Mouse (Mus musculus) MEL (cell line): Measurements from ENCODE around the gene Cpt1c. TPM values are rescaled to one million over a fixed set of nuclear protein-coding genes. Genes with fewer than 3 reads are reported as not detected.
A peak's percentile ranks its signal among the peaks of the same experiment; 100 is the strongest.

Source experiments
- DNase-seq: peaks from one replicate; pipeline ENCODE4 v3.0.0; 2011; ENCODE audit warnings: low read depth, low spot score
- H3K27ac ChIP-seq: 2 replicates; pipeline ENCODE4 v1.5.1; 2012; ENCODE audit warnings: low read depth, mild to moderate bottlenecking, control low read depth, low read length, moderate library complexity; ENCODE audit not compliant: control insufficient read depth
- H3K27me3 ChIP-seq, 2 experiments: fragments of 150-350 bp in 1 of 2; sonication (generic) in 1 of 2; 2 replicates each; pipeline ENCODE4 v1.6.1; 2012; ENCODE audit warnings: low read length in 2 of 2, mild to moderate bottlenecking in 2 of 2, improper control_type of control experiment in 1 of 2, moderate library complexity in 1 of 2; ENCODE audit not compliant: insufficient read depth in 2 of 2, control insufficient read depth in 1 of 2
- H3K36me3 ChIP-seq, 2 experiments: 2 replicates each; pipeline ENCODE4 v1.6.1; 2012 to 2014; ENCODE audit warnings: low read length in 2 of 2, improper control_type of control experiment in 1 of 2, inconsistent platforms in 1 of 2, mild to moderate bottlenecking in 1 of 2; ENCODE audit not compliant: insufficient read depth in 2 of 2, control insufficient read depth in 1 of 2
- H3K4me1 ChIP-seq, 2 experiments: fragments of 150-350 bp in 1 of 2; sonication (generic) in 1 of 2; 2 replicates each; pipeline ENCODE4 v1.6.1; 2012; ENCODE audit warnings: low read length in 2 of 2, improper control_type of control experiment in 1 of 2, mild to moderate bottlenecking in 1 of 2; ENCODE audit not compliant: insufficient read depth in 2 of 2, control insufficient read depth in 1 of 2
- H3K4me3 ChIP-seq, 2 experiments: fragments of 150-350 bp in 1 of 2; sonication (generic) in 1 of 2; 2 replicates each; pipeline ENCODE4 v1.5.1; 2012; ENCODE audit warnings: low read depth in 2 of 2, low read length in 2 of 2, mild to moderate bottlenecking in 2 of 2, moderate library complexity in 2 of 2, control low read depth in 1 of 2, improper control_type of control experiment in 1 of 2; ENCODE audit not compliant: control insufficient read depth in 1 of 2, insufficient read depth in 1 of 2
- H3K79me2 ChIP-seq: 2 replicates; pipeline ENCODE4 v1.6.1; 2012; ENCODE audit warnings: mild to moderate bottlenecking, low read length, moderate library complexity; ENCODE audit not compliant: control insufficient read depth, poor library complexity, insufficient read depth
- H3K9ac ChIP-seq: 2 replicates; pipeline ENCODE4 v1.6.1; 2012; ENCODE audit warnings: low read depth, mild to moderate bottlenecking, control low read depth, low read length, moderate library complexity; ENCODE audit not compliant: control insufficient read depth, poor library complexity, severe bottlenecking
- H3K9me3 ChIP-seq: fragments of 150-350 bp; sonication (generic); replicated peaks from 2 replicates; pipeline ENCODE4 v1.6.1; 2012; ENCODE audit warnings: mild to moderate bottlenecking, low read length, improper control_type of control experiment, moderate library complexity; ENCODE audit not compliant: insufficient read depth
- CHD1 ChIP-seq: IDR thresholded peaks from 2 replicates; pipeline ENCODE4 v1.6.1; 2012; ENCODE audit warnings: low read depth, mild to moderate bottlenecking, inconsistent platforms, low read length, improper control_type of control experiment
- CTCF ChIP-seq, 3 experiments: IDR thresholded peaks in 2 of 3; conservative IDR thresholded peaks in 1 of 3; 2 replicates each; pipeline ENCODE4 v1.5.1; 2011 to 2012; ENCODE audit warnings: low read length in 3 of 3, low read depth in 2 of 3, mild to moderate bottlenecking in 2 of 3, improper control_type of control experiment in 1 of 3, inconsistent platforms in 1 of 3, mixed read lengths in 1 of 3, moderate library complexity in 1 of 3; ENCODE audit not compliant: control insufficient read depth in 1 of 3, insufficient read depth in 1 of 3, poor library complexity in 1 of 3, severe bottlenecking in 1 of 3
- E2F4 ChIP-seq: IDR thresholded peaks from 2 replicates; pipeline ENCODE4 v1.6.1; 2011; ENCODE audit warnings: low read depth, low read length, improper control_type of control experiment, borderline replicate concordance
- ELF1 ChIP-seq: IDR thresholded peaks from 2 replicates; pipeline ENCODE4 v1.6.1; 2014; ENCODE audit warnings: low read depth, mild to moderate bottlenecking, inconsistent platforms, low read length, improper control_type of control experiment, moderate library complexity
- GABPA ChIP-seq: IDR thresholded peaks from 2 replicates; pipeline ENCODE4 v1.6.1; 2012; ENCODE audit warnings: low read depth, mild to moderate bottlenecking, inconsistent platforms, low read length, improper control_type of control experiment, moderate library complexity
- GATA1 ChIP-seq: IDR thresholded peaks from 2 replicates; pipeline ENCODE4 v1.6.1; 2011; ENCODE audit warnings: low read depth, low read length, improper control_type of control experiment
- MAFK ChIP-seq: IDR thresholded peaks from 2 replicates; pipeline ENCODE4 v1.6.1; 2011; ENCODE audit warnings: low read depth, mild to moderate bottlenecking, low read length, improper control_type of control experiment, borderline replicate concordance
- MXI1 ChIP-seq: IDR thresholded peaks from 2 replicates; pipeline ENCODE4 v1.6.1; 2011; ENCODE audit warnings: mild to moderate bottlenecking, low read depth, low read length, improper control_type of control experiment
- MYB ChIP-seq: IDR thresholded peaks from 2 replicates; pipeline ENCODE4 v1.6.1; 2011; ENCODE audit warnings: mild to moderate bottlenecking, low read depth, low read length, improper control_type of control experiment
- MYC ChIP-seq: IDR thresholded peaks from 2 replicates; pipeline ENCODE4 v1.6.1; 2011; ENCODE audit warnings: low read depth, mild to moderate bottlenecking, low read length, improper control_type of control experiment, moderate library complexity
- NELFE ChIP-seq: IDR thresholded peaks from 2 replicates; pipeline ENCODE4 v1.6.1; 2011; ENCODE audit warnings: low read depth, low read length, improper control_type of control experiment
- POLR2AphosphoS2 ChIP-seq: IDR thresholded peaks from 2 replicates; pipeline ENCODE4 v1.6.1; 2011; ENCODE audit warnings: low read length, improper control_type of control experiment
- RAD21 ChIP-seq: IDR thresholded peaks from 2 replicates; pipeline ENCODE4 v1.6.1; 2011; ENCODE audit warnings: mild to moderate bottlenecking, low read depth, low read length, improper control_type of control experiment
- SIN3A ChIP-seq: IDR thresholded peaks from 2 replicates; pipeline ENCODE4 v1.6.1; 2012; ENCODE audit warnings: low read length, improper control_type of control experiment, inconsistent platforms
- SMC3 ChIP-seq: IDR thresholded peaks from 2 replicates; pipeline ENCODE4 v1.6.1; 2011; ENCODE audit warnings: low read depth, low read length, improper control_type of control experiment
- TCF12 ChIP-seq: IDR thresholded peaks from 2 replicates; pipeline ENCODE4 v1.6.1; 2014; ENCODE audit warnings: low read depth, mild to moderate bottlenecking, inconsistent platforms, low read length, improper control_type of control experiment, moderate library complexity
- UBTF ChIP-seq: IDR thresholded peaks from 2 replicates; pipeline ENCODE4 v1.6.1; 2012; ENCODE audit warnings: low read depth, mild to moderate bottlenecking, inconsistent platforms, low read length, improper control_type of control experiment, moderate library complexity, borderline replicate concordance; ENCODE audit not compliant: insufficient read depth
- ZC3H11A ChIP-seq: IDR thresholded peaks from 2 replicates; pipeline ENCODE4 v1.6.1; 2012; ENCODE audit warnings: low read depth, mild to moderate bottlenecking, inconsistent platforms, low read length, improper control_type of control experiment
- polyA plus RNA-seq, 2 experiments: library from polyadenylated mRNA; stranded (reverse) in 1 of 2; unstranded in 1 of 2; fragments of >175 nt in 1 of 2; fragments of >200 nt in 1 of 2; gene quantifications; 2 replicates each; pipeline versions ENCODE4 v1.2.1 to v1.2.4; 2012; ENCODE audit warnings: low replicate concordance in 2 of 2, low read depth in 1 of 2; ENCODE audit not compliant: insufficient read length in 2 of 2, insufficient read depth in 1 of 2, missing spikeins in 1 of 2
- total RNA-seq: library from RNA; depleted of rRNA; stranded (reverse); fragments of 300-350 nt; gene quantifications from 2 replicates; pipeline ENCODE4 v1.2.3, GENCODE M21; 2012

The Cpt1c gene
- total and polyA plus RNA-seq, 3 experiments = 0.35 to 0.81 TPM; not detected in 1

GRCm38 (mm10) chr7:44999753-45000152, 25.1 kb upstream of the Cpt1c start:
- Histone ChIP-seq H3K4me1 (no peaks in the 10 kb centered on the region), H3K9me3 (no peaks in the 10 kb centered on the region), H3K27ac (no peak overlapping the region), H3K27me3 (no peaks in the 10 kb centered on the region), H3K36me3 (peaks cover 1 to 9% of the 10 kb centered on the region in 2 experiments; a peak in 2 of 4 replicates), H3K4me3 (no peak overlapping the region)
- DNase-seq = no peak
- no peak for TF ChIP-seq GATA1
- no peak for TF ChIP-seq MXI1
- no peak for TF ChIP-seq NELFE
- no peak for TF ChIP-seq MAFK
- TF ChIP-seq CTCF (IDR thresholded peaks at IDR 0.05 in 2 of 3, conservative IDR thresholded peaks at IDR 0.05 in 1 of 3; ENCODE audit: control insufficient read depth in 1 of 3, insufficient read depth in 1 of 3, low read depth in 2 of 3, low read length in 3 of 3, poor library complexity in 1 of 3, severe bottlenecking in 1 of 3) = no peak
- no peak for TF ChIP-seq SMC3
- TF ChIP-seq GABPA = no peak
- TF ChIP-seq, all 39 proteins: peak for 0
- Histone ChIP-seq H3K9ac (peak overlapping the region; percentile 51), H3K79me2 (peaks cover 22% of the 10 kb centered on the region)

GRCm38 (mm10) chr7:44998501-44998955, 23.9 kb upstream of the Cpt1c start, which contains the start of gene Bcl2l12:
Gene Bcl2l12 (minus strand): TSS chr7:44998712.
- Histone ChIP-seq H3K27me3 (no peaks in the 10 kb centered on the region), H3K79me2 (peaks cover 22% of the 10 kb centered on the region), H3K4me1 (no peaks in the 10 kb centered on the region), H3K27ac (peak within 1 kb of the TSS; percentile 98), H3K9me3 (no peaks in the 10 kb centered on the region), H3K4me3 (peak within 1 kb of the TSS; percentile 53 to 79), H3K9ac (peak within 1 kb of the TSS; percentile 91), H3K36me3 (peaks cover 1 to 9% of the 10 kb centered on the region in 2 experiments; a peak in 2 of 4 replicates)
- TF ChIP-seq POLR2AphosphoS2 (0 out of 2 replicates have a peak, but pooled peaks have one; percentile 28), TCF12 (no peak), ZC3H11A (no peak), MAFK (no peak), E2F4 (no peak)
- peak; percentile 65 for DNase-seq

DNA sequence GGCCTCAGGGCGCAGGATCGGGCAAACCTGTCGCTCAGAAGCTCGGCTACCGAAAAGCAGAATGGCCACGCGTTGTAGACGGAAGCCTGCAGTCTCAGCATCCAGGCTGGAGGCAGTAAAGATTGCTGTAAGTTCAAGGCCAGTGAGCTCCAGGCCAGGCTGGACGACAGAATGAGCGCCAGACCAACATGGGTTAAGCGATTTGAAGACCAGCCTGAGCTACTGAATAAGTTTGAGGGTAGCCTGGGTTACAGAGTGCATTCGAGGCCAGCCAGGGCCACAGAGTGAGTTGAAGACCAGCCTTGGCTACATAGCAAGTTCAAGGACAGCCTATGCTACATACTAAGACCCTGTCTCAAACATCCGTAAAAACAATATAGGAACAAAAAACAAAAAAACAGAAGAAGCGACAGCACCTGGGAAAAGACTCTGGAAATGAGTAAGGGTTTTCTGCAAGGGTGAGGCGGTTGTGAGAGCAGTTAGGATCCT, 23.3 kb upstream of the Cpt1c start:
- Histone ChIP-seq H3K9me3 (no peaks in the 10 kb centered on the region), H3K79me2 (peaks cover 22% of the 10 kb centered on the region), H3K27ac (peak overlapping the region; percentile 98), H3K4me3 (peak overlapping the region; percentile 53 to 79), H3K36me3 (peaks cover 0 to 9% of the 10 kb centered on the region in 2 experiments; a peak in 2 of 4 replicates), H3K27me3 (no peaks in the 10 kb centered on the region), H3K4me1 (no peaks in the 10 kb centered on the region), H3K9ac (peak overlapping the region; percentile 91)
- TF ChIP-seq MYB (no peak), ELF1 (0 out of 2 replicates have a peak, but pooled peaks have one; percentile 5), RAD21 (no peak), SIN3A (0 out of 2 replicates have a peak, but pooled peaks have one; percentile 15), CHD1 (0 out of 2 replicates have a peak, but pooled peaks have one; percentile 94), MYC (0 out of 2 replicates have a peak, but pooled peaks have one; percentile 6), UBTF (0 out of 2 replicates have a peak, but pooled peaks have one; percentile 6)
- DNase-seq = no peak
